Mouse (Mus musculus) CH12F3 (cell line): ENCODE measurements around the gene Fzr1.

ENCODE experiments used
- in situ Hi-C: fragments of 300-500 bp; cut with MboI; formaldehyde crosslinking; loops from 2 replicates; pipeline ENCODE4 v1.14.3; 2020; ENCODE audit warnings: low sequenced_read_pairs

The Fzr1 gene

DNA sequence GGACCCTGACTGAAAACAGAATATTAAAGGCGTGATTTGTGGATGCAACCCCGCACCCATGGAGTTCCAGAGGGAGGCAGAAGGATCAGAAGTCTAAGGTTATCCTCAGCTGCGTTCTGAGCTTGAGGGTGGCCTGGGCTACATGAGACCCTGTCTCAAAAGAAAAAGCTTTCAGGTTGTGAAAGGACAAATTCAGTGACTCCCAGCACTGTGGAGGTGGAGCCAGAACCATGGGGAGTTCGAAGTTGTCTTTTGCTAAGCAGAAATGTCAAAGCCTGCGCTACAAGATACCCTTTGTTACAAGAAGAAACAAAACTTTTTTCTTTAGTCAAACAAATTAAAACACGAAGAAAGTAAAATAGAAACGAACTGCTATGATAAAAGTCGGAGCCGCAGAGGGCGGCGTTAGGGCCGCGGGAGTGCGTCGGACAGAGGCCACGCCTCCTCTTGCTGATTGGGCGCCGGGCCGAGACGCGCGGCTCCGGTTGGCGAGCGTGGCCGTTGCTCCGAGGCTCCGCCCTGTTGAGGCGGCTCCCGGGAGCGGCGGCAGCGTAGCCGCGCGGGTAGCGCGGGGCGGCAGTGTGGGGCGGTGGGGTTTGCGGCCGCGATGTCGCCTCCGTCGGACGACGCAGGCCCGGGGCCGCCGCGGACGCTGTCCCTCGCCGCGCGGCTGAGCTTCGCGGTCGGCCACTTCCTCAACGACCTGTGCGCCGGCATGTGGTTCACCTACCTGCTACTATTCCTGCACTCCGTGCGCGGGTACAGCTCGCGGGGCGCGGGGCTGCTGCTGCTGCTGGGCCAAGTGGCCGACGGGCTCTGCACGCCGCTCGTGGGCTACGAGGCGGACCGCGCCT, 21.1 kb downstream of the Fzr1 start, which contains the start of gene Mfsd12:
Gene Mfsd12, plus strand, starts transcription at position 501 of the 854 bp plus-strand sequence.
- in situ Hi-C loops = no loop called here

DNA sequence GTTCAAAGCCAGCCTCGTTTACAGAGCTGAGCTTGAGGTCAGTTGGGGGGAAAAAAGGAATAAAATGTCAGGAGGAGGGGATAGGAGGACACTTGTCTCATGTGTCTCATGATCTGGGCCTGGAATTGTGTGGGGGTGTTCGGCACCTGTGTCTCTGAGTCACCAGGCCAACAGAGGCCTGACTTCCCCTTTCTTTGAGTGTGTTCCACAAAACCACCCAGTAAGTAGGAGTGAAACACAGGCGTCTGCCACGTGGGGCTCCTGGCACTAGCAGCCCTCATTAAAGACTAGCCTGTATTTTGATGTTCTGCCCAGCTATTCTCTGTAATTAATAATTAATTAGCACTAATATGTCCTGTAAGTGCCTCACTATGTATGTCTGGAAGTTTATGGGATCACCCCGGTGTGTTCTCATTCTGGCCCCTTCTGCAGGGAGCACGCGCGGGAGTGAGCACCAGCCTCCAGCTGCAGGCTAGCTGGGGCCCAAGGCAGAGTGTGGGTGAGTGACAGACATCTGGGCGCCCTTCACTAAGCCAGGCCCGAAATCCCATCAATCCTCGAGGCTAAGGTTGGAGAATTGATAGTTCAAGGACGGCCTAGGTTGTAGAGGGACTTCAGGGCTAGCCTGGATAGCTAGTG, 21.8 kb downstream of the Fzr1 start:
- in situ Hi-C loops = no loop called here

DNA sequence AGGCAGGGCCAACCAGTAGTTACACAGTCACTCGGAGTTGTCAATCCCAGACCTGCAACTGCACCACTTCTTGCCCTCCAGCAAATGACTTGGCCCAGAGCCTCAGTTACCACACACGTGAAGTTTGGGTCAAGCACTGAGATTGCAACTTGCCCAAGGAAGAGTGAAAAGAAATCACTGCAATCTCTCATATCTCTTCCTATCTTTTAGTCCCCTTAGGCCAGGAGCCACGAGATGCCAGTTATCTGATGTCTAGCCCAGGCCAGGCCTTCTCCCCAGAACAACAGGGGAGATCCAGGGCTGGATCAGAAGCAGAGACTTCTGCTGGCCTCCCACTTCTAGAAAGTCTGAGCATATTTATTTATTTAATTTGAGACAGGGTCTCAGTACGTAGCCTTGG, 22.8 kb downstream of the Fzr1 start:
- in situ Hi-C loops = no loop called here

DNA sequence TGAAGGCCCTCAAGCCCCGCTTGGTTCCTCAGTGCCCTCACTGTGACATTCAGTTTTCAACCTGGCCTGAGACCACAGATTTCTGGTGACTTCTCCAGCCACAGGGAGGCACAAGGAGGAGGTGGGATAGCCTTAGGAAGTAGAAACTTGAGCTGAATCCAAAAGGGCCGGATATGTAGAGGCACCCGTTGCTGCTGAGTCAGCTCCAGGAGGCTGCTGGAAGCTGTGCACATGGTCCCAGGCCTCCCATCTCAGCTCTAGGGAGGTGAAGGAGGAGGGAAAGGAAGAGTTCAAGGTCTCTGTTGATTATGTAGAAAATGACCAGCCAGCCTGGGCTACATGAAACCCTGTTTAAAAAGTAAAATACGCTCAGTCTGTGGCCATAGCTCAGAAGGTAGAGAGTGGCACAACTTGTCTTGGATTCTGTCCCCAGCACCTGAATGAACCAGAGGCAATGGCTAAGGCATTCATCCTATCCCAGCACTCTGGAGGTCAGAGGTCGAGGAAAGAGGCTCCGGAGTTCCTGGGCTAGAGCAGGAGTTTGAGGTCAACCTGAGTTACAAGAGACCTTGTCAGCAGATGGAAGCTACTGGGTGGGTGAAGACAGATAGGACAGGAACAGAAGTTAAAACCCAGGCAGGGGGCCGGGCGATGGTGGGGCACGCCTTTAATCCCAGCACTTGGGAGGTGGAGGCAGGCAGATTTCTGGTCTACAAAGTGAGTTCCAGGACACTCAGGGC, 23.4 kb downstream of the Fzr1 start:
- in situ Hi-C loops = no loop called here

DNA sequence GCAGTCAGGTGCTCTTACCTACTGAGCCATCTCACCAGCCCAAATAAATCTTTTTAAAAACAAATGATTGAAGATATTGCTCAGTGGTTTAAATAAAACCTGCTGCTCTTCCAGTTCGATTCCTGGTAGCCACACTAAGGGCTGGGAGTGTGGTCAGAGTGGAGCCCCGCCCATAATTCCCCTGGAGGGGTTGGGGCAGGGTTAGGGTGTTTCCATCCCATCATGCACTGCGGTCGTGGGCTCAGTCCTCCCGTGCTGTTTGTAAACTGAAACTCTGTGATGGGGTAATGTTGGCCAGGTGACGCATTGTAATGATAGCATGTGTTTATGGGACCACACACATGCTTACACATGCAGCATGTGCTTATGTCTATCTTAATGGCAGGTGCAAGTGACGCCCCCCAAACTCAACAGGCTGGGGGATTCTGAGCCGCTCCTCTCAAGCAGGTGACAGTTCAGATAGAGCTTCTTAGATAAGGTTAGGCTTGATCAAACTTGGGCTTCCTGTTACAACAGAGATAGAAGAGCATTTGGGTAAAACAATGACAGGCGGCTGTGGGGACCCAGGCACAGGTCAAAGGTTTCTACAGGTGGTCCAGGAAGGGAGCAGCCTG, 26.5 kb downstream of the Fzr1 start:
- in situ Hi-C loops = no loop called here

DNA sequence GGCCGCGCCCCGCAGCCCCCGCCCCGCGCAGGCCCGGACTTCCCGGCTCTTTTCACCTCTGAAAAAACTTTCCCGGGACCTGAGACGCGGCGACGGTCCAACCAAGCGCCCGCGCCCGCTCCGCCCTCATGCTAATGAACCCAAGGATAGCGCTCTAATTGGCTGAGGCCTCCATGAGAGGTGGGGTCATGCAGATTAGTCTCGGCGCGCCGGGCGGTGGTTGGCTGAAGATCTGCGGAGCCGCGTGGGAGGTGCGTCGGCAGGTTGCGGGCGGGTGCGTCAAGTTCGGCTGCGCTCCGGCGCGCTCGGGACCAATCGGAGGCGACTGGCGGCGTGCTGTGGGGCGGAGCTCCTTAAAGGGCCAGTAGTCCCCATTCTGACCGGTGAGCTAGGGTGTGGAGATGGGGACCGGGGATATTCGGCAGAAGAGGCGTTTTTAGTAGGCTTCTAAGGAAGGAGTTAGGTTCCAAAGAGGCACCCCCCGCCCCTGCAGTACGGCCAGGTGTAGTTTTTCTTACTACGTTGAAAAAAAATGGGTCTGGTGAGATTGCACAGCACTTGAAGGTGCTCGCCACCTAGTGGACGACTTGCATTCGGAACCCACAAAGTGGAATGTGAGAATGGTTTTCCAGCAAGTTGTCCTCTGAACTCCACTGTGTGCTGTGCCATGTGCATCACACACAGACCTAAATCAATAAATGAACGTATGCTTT, 27.8 kb downstream of the Fzr1 start, which contains the start of gene Hmg20b:
Gene Hmg20b, minus strand, starts transcription at position 130 of the 713 bp plus-strand sequence.
- in situ Hi-C loops = no loop called here

DNA sequence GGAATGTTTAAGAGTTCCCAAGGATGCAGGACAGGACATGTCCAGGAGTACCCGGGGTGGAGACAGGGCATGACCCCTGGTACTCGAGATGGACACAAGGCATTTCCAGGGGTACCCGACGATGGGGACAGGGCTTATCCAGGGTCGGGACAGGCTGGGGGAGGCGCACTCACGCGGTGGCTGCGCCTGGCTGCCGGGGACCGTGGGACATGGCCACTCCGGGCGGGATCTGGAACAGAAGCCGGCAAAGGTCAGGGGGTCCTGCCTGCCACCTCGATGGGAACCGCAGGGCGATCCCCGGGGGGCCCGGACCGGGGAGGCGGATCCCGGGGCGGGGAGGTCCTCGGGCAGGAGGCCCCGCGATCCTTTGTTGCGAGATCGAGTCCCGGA, 28.4 kb downstream of the Fzr1 start:
- in situ Hi-C loops = loop anchor here (10.0 kb wide), 1 partner anchor 155 kb away; no protein-coding TSS in a partner anchor

DNA sequence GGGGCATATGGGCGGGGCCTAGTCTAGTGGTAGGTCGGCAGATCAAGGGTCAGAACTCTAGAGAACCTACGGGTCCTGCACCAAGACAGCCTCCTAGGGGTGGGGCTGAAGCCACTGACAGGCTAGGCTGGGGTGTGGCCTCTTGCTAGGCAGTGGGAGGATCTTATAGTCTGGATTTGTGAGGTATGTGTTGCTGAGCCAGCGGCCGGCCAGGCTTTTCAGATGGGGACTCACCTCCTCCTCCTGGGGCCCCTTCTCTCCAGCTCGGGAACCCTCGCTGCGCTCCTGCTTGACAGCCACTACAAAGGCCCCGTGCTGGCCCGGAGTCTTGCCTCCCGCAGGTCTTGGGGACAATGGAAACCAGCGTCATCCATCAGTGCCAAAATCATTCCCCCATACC, 29.2 kb downstream of the Fzr1 start:
- in situ Hi-C loops = loop anchor here (10.0 kb wide), 1 partner anchor 154 kb away; no protein-coding TSS in a partner anchor

DNA sequence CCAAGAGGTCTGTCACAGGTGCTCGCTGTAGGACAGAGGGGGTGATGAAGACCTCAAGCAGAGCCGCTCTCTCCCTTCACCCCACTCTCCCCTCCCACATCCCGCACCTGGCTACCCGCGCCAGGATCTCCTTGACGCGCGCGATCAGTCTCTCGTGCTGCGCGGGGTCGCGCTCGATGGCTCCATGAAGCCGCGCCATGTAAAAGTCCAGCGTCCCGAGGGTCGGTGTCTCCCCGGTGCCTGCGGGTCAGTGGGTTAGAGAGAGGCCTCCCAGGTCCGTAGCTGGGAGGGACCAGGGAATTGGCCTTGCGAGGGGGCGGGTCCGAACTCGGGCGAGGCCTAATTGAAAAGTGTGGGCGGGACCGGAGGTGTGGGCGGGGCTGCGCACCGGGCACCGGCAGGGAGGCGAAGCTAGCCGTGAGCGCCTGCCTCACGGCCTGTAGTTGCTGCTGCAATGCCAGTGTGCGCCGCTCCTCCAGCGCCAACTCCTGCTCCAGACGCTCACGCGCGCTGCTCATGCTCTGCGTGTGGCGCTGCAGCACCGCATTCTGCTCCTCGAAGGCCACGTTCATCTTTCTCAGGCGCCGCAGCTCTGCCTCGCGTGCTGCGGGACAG, 31.8 kb downstream of the Fzr1 start:
- in situ Hi-C loops = loop anchor here (10.0 kb wide), 1 partner anchor 152 kb away; no protein-coding TSS in a partner anchor

DNA sequence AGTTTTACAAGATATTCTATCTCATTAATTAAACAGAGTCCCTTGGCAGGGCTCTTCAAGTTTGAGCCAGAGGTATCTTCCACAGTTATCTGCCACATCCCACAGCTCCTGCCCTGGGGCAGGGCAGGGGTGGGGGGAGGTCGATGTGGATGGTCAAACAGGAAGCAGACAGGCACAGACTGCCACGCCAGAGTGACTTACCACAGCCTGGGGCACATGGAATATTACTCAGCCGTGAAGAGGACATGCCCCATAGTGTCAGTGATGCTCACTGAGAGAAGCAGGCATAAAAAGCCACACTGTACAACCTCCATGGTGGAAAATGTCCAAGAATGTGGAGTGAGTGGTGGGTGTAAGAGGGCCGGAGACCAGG, 33.2 kb downstream of the Fzr1 start:
- in situ Hi-C loops = loop anchor here (10.0 kb wide), 1 partner anchor 150 kb away; no protein-coding TSS in a partner anchor

DNA sequence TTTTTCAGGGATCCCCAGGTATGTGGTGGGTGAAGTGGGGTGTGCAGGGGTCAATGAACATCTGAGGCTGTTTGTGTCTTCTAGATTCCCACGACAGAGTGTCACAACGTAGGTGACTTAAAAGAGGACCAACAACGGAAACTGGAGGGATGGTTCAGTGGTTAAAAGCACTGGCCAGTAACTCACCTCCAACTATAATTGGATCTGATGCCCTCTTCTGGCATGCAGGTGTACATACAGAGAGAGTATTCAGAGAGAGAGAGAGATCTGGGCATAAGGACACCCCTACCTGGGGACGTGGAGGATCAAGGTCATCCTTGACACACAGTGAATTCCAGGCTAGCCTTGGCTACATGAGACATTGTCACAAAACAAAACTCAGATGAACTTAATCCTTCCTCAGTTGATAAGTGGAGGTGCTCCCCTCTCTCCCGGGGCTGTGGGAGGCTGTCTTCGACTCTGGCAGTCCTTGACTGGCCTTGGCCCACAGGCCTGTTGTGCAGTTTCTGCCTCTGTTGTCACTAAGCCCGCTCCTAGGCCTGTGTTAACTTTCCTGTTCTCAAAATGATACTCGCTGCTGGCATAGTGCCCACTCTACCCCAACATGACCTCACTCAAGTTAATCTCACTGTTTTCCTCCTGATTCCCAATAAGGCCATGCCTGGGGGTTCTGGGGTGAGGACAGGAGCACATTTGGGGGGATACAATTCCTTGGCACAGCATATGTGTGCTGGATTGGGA, 33.7 kb downstream of the Fzr1 start:
- in situ Hi-C loops = loop anchor here (5.0 to 10.0 kb wide), 2 partner anchors 57 to 150 kb away; no protein-coding TSS in a partner anchor

DNA sequence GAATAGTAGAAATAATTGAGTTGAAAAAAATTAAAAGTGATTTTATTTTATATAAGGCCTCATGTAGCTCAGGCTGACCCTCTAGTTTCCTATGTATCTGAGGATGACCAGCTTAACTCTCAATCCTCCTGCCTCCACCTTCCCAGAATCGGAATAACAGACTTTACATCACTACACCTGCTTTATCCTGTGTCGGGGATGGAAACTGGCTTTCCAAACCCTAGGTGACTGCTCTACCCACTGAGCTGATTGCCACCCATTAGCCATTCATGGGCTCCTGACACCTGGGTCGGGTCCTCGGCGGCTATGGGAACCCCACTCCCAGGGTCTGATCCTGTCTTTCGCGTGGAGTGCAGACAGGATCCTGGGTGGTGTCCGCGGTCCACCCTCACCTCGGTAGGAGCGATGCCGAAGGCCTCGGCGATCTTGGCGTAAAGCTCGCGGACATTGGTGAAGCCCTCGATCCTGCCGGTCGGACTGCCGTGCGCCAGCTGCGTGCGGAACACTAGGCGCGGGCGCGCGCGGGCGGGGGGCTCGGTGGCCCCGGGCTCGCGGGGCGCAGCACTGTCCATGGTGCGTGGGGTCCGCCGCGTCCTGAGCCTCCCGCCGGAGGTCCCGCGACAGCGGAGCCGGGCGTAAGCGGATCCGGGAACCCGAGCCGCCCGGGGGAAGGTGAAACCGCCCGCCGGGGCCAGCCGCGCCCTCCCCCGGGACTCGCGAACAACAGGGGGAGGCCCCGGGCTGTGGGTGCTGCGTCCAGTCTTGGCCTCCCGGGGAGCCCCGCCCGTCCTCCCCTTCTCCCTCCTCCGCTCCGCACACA, 35.4 kb downstream of the Fzr1 start, which contains the start of gene Gipc3:
Gene Gipc3, minus strand, starts transcription at position 581 of the 820 bp plus-strand sequence.
- in situ Hi-C loops = loop anchor here (5.0 to 10.0 kb wide), 2 partner anchors 56 to 148 kb away; no protein-coding TSS in a partner anchor

DNA sequence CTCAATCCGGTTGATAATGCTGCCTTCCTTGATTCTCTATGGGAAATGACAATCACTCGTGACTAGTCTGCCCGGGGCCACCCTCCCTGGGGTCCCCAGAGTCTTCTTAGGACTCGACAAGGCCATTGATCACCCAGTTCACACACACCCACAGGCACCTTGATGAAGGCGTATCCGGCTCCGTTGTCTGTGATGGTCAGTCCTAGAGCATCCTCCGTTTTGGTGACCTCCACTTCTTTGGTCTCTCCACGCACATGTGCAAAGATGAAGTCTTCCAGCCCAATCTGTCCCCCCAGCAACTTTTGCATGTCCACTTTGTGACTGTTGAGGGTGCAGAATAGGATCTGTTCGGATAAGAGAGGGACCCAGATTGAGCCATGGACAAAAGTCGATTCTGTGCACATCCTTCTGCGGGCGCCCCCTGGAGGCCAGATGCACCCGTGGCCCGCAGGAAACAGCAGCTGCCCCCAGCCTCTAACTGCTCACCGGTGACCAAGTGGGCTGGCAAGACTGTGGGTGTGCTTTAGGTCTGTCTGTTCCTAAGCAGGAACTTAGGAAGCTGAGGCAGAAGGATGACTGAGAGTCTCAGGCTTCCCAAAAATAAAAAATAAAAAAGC, 36.9 kb downstream of the Fzr1 start:
- in situ Hi-C loops = loop anchor here (5.0 to 10.0 kb wide), 2 partner anchors 54 to 147 kb away; no protein-coding TSS in a partner anchor

DNA sequence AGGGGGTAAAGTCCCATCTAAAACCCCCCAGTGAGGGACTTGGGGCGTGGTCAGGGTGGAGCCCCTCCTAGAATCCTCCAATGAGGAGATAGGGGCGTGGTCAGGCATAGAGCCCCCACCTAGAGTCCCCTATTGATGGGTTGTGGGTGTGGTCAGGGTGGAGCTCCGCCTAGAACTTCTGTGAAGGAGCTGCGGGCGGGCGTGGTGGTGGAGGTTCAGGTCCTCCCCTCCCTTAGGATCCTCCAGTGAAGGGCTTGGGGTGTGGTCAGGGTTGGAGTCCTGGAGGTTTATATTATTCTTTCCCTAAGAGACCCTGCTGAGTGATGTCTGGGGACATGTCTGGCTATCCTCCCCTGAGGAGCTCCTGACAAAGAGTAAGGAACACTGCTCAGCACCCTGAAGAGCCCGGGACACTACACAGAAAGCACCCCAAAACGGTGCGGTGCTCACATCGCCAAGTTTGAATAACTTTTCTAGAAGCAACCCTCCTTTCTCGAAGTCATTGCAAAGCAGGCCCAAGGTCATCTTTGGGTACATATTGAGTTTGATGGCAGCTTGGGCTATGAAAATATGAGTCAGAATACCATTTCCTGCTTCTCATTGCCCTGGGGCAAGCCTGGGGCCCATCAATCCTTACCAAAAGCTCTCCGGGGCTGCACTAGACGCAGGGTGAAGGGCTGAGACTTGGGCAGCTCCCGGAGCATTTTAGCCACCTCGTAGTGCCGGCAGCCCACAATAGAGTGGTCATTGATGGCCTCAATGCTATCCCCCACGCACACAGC, 37.6 kb downstream of the Fzr1 start:
- in situ Hi-C loops = loop anchor here (5.0 to 10.0 kb wide), 2 partner anchors 53 to 146 kb away; no protein-coding TSS in a partner anchor

DNA sequence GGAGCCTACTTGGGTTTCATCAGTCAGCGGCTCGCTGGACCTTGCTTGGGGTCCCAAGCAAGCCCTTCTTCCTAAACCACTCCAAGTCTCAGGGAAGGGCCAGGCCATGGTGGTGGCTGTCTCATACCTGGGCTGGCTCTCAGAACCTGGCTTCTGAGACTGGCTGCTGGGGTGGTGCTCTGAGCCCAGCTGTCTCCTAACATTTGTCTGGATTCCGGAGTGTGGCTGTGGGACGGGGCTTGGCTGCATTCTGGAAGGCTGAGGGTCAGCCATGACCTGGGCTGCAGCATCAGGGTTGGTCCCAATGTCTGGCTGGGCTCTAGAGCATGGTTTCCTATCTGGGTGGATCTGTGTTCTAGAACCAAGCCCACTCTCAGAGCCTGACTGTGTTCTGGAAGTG, 41.8 kb downstream of the Fzr1 start:
- in situ Hi-C loops = no loop called here
